Mouse (Mus musculus) lung, embryonic 15.5 days (tissue): Measurements from ENCODE around the gene Akr1a1. TPM values are rescaled to one million over a fixed set of nuclear protein-coding genes. Genes with fewer than 3 reads are reported as not detected.

Source experiments
- ATAC-seq: fragments of 200-750 bp; cut with Nextera tagmentation; 2 replicates; pipeline ENCODE4 v1.8.0; 2017; ENCODE audit warnings: moderate number of reproducible peaks, borderline replicate concordance; ENCODE audit not compliant: low FRiP score, low TSS enrichment; ENCODE audit errors: extremely low read depth
- H3K27ac ChIP-seq: fragments of 300-500 bp; sonication (generic); 2 replicates; pipeline ENCODE4 v1.5.1; 2015; ENCODE audit warnings: moderate library complexity, mild to moderate bottlenecking, inconsistent platforms
- H3K27me3 ChIP-seq: fragments of 300-500 bp; sonication (generic); 2 replicates; pipeline ENCODE4 v1.6.1; 2015; ENCODE audit warnings: inconsistent platforms
- H3K36me3 ChIP-seq: fragments of 300-500 bp; sonication (generic); 2 replicates; pipeline ENCODE4 v1.6.1; 2015; ENCODE audit warnings: inconsistent platforms
- H3K4me1 ChIP-seq: fragments of 300-500 bp; sonication (generic); 2 replicates; pipeline ENCODE4 v1.6.1; 2015; ENCODE audit warnings: inconsistent platforms
- H3K4me2 ChIP-seq: fragments of 300-500 bp; sonication (generic); 2 replicates; pipeline ENCODE4 v1.6.1; 2015; ENCODE audit warnings: inconsistent platforms, mild to moderate bottlenecking, moderate library complexity
- H3K4me3 ChIP-seq: fragments of 300-500 bp; sonication (generic); 2 replicates; pipeline ENCODE4 v1.5.1; 2015; ENCODE audit warnings: mild to moderate bottlenecking, inconsistent platforms
- H3K9ac ChIP-seq: fragments of 300-500 bp; sonication (generic); 2 replicates; pipeline ENCODE4 v1.6.1; 2015; ENCODE audit warnings: inconsistent platforms
- H3K9me3 ChIP-seq: fragments of 300-500 bp; sonication (generic); 2 replicates; pipeline ENCODE4 v1.6.1; 2016; ENCODE audit warnings: inconsistent platforms
- WGBS: fragments of 180-500 bp; shearing (Covaris S2); methylation state at CpG from one replicate; pipeline ENCODE4 v1.1.7; 2015; 5-methylcytosine and 5-hydroxymethylcytosine counted together
- polyA plus RNA-seq: library from polyadenylated mRNA; unstranded; fragments of >200 nt; fragmentation: Nextera tagmentation; extraction: Ambion mirVana; gene quantifications from 2 replicates; pipeline ENCODE4 v1.2.1, GENCODE M21; 2015

Akr1a1 gene
- polyA plus RNA-seq, 1 experiment from 2014 or later, result 820 TPM

DNA sequence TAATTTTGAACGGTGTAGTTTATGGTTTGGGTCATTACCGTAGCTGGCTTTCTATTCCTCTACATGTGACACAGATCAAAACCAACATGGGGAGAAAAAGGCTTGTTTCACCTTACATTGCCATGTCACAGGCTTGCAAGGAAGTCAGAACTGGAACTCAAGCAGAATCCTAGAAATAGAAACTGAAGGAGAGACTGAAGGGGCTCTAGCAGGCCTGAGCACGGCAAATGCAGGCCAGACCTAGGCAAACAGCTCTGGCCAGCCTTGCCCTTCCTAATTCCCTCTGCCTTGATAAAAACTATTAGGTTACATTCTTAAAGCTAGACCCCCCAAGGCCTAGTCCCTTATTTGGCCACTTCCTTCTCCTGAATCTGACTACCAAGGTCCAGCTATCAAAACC, 4.2 kb upstream of the Akr1a1 start:
- no peak overlapping the region for H3K27ac ChIP-seq

DNA sequence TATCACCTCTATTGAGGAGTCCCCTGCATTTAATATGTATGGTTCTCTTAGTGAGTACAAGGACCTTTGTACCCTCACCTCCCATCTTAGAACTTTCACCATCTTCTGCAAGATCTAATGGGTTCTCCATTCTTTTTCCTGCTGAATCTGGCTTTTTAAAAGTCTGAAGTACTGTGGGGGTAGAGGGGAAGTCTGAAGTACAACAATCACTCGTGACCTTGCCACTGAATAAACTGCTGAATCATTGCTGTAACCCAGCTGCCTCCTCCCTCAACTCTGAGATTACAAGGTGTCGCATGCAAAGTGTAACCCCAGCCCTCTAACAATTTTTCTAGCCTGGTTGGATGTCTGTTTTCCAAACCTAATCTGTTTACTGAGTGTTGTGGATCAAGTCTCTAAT, 3.6 kb upstream of the Akr1a1 start:
- Histone ChIP-seq H3K27me3 (no peaks in the 10 kb centered on the region), H3K9me3 (no peaks in the 10 kb centered on the region)
- 37% methylated on average over 2 of the region's 2 CpGs for WGBS

More for the DNA sequence above, 4.2 kb upstream of the Akr1a1 start:
- no peak for ATAC-seq
- Histone ChIP-seq H3K4me2 (no peak overlapping the region), H3K4me3 (no peak overlapping the region), H3K9me3 (no peaks in the 10 kb centered on the region), H3K36me3 (no peaks in the 10 kb centered on the region), H3K4me1 (peaks cover 11% of the 10 kb centered on the region; the same call in 1 of the 2 replicates), H3K9ac (no peak overlapping the region), H3K27me3 (no peaks in the 10 kb centered on the region)
- 55% methylated on average over 3 of the region's 3 CpGs for WGBS

DNA sequence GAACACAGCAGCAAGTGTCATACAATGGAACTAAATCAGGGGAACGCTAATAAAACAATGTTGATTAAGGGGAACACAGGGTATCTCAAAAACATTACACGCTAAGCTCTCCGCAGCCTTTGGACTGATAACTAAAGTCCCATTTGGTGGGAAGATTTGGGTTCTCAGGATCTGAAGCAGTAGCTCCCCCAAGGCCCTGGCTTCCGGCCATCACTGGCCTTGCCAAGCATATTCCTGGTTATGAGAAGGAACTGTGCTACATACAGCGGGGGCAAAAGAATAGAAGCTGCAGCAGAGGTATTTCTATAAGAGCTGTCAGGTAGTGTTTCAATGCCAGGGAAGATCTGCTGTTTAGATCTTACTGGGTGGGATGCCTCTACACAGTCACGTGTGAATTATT, 1.7 kb upstream of the Akr1a1 start:
- Histone ChIP-seq H3K4me3 (no peak overlapping the region), H3K9ac (no peak overlapping the region), H3K27ac (no peak overlapping the region), H3K9me3 (no peaks in the 10 kb centered on the region), H3K27me3 (no peaks in the 10 kb centered on the region), H3K4me2 (no peak overlapping the region), H3K36me3 (peaks cover 8% of the 10 kb centered on the region; the same call in 1 of the 2 replicates), H3K4me1 (peaks cover 17% of the 10 kb centered on the region)
- ATAC-seq, result no peak
- 75% methylated on average over 6 of the region's 6 CpGs for WGBS

More for the DNA sequence above, 3.6 kb upstream of the Akr1a1 start:
- Histone ChIP-seq H3K36me3 (no peaks in the 10 kb centered on the region), H3K9ac (no peak overlapping the region), H3K4me1 (peaks cover 13% of the 10 kb centered on the region), H3K4me2 (no peak overlapping the region), H3K4me3 (no peak overlapping the region), H3K27ac (no peak overlapping the region)
- ATAC-seq, result no peak

DNA sequence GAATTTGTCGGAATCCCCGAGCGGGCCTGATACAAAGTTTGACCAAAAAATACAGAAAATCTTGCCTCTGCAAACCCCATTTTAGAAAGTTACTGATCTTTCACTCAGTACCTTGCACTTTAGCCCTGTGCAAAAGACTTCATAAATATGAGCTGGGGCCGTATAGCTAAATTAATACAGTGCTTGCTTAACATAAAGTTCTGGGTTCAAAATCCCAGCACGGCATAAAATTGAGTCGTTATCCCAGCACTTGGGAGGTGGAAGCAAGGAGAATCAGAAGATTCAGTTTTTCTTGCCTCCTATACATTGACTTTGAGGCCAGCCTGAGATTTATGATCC, 286 bp upstream of the Akr1a1 start:
- peak; percentile 8; the same call in 1 of the 2 replicates for ATAC-seq
- Histone ChIP-seq H3K27ac (no peak overlapping the region), H3K36me3 (peaks cover 19% of the 10 kb centered on the region; the same call in 1 of the 2 replicates), H3K4me1 (peaks cover 20% of the 10 kb centered on the region), H3K9me3 (no peaks in the 10 kb centered on the region), H3K4me2 (peak overlapping the region; percentile 61), H3K4me3 (peak overlapping the region; percentile 90), H3K27me3 (no peaks in the 10 kb centered on the region), H3K9ac (peak overlapping the region; percentile 96)
- WGBS, result 9% methylated on average over 6 of the region's 6 CpGs

DNA sequence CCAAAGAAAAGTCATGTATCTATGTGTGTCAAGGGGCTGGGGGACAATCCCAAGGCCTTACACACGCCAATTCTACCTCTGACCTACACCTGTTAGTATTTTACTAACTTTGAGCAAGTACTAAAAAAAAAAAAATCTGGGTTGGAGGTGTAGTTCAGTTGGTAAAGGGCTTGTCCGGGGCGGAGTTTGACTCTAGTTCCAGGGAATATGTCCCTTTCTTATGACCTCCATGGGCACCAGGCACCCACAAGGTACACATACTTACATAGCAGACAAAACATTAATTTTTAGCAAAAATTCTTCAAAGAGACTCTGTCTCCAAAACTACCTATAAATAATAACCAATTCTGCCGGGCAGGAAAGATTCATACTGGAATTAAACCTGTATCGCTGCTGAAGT, 1.1 kb downstream of the Akr1a1 start:
- peaks cover 23% of the 10 kb centered on the region for H3K4me1 ChIP-seq
- peaks cover 25% of the 10 kb centered on the region; the same call in 1 of the 2 replicates for H3K36me3 ChIP-seq
- H3K4me3 ChIP-seq, result peak overlapping the region; percentile 90
- no peaks in the 10 kb centered on the region for H3K9me3 ChIP-seq
- peak overlapping the region; percentile 61 for H3K4me2 ChIP-seq
- peak overlapping the region; percentile 94 for H3K27ac ChIP-seq
- no peak for ATAC-seq
- no peaks in the 10 kb centered on the region for H3K27me3 ChIP-seq
- WGBS, result 24% methylated on average over 5 of the region's 5 CpGs
- peak overlapping the region; percentile 96 for H3K9ac ChIP-seq

DNA sequence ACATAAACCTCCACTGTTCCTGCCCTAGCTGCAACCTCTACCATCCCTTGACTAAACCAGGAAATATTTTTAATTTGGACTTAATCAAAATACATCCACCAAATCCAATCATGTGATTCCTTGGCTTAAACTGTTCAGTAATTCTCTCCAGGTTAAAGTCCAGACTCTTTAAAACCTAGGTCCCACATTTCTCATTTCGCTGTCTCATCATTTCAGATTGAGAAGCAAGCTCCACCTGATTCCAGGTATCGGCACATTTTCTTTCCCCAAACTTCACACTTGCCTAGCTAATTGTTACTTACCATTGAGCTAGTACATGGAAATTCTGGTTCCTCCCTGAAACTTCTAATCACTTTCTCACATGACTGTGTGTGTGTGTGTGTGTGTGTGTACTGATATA, 2.1 kb downstream of the Akr1a1 start:
- H3K9ac ChIP-seq, result no peak overlapping the region
- H3K4me3 ChIP-seq, result no peak overlapping the region; the same call in 1 of the 2 replicates
- peak overlapping the region; percentile 61 for H3K4me2 ChIP-seq
- H3K27me3 ChIP-seq, result no peaks in the 10 kb centered on the region
- 98% methylated on average over 2 of the region's 2 CpGs for WGBS
- H3K36me3 ChIP-seq, result peaks cover 33% of the 10 kb centered on the region
- no peaks in the 10 kb centered on the region for H3K9me3 ChIP-seq
- no peak overlapping the region for H3K27ac ChIP-seq
- peaks cover 24% of the 10 kb centered on the region for H3K4me1 ChIP-seq
- ATAC-seq, result no peak

DNA sequence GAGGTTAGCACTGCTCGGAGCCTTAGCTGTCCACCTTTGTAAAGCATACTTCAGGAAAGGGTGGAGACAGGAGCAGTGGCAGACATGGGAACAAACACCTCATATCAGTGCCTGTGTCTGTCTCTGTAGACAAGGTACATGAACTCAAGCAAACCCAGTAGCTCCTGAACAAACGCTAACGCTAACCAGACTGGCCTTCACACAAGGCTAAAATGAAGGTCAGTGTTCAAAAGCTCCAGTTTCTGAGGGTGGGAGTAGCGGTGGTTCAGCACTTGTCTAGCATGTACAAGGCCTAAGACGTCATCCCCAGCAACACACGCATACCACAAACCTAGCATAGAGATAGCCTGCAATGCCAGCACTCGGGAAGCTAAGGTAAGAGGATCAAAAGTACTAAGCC, 5.9 kb downstream of the Akr1a1 start:
- H3K4me3 ChIP-seq, result no peak overlapping the region
- H3K9me3 ChIP-seq, result no peaks in the 10 kb centered on the region
- H3K4me1 ChIP-seq, result peaks cover 24% of the 10 kb centered on the region
- H3K36me3 ChIP-seq, result peaks cover 62% of the 10 kb centered on the region
- 79% methylated on average over 7 of the region's 7 CpGs for WGBS
- H3K27ac ChIP-seq, result no peak overlapping the region
- ATAC-seq, result no peak
- H3K9ac ChIP-seq, result no peak overlapping the region
- H3K27me3 ChIP-seq, result no peaks in the 10 kb centered on the region
- H3K4me2 ChIP-seq, result no peak overlapping the region

DNA sequence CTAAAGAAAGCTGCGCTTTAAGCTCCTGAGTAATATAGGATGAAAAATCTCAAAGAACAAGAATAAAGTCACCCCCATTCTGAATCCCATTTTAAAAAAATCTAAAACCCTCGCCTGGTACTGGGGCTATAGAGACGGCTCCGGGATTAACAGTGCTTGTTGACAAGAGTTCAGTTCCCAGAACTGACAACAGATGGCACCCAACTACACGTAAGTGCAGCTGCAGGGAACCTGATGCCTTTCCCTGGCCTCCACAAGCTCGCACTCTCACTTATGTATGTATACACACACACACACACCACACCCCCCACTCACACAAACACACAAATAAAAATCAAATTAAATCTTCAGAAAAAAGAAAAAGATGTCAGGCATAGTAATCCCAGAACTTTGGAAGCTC, 7.2 kb downstream of the Akr1a1 start:
- ATAC-seq, result no peak
- no peak overlapping the region for H3K4me3 ChIP-seq

DNA sequence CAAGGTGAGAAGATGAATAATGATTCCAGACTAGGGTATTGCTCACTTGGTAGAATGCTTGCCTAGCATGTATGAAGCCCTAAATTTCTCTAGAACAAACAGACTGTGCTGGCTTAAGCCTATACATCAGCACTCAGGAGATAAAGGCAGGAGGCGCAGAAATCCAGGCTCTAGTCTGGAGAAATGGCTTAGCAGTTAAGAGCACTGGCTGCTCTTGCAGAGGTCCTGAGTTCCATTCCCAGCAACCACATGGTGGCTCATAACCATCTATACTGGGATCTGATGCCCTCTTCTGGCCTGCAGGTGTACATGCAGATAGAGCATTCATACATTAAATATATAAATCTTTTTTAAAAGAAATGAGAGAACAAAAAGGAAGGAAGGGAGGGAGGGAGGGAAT, 9.4 kb downstream of the Akr1a1 start:
- Histone ChIP-seq H3K9ac (no peak overlapping the region), H3K4me2 (no peak overlapping the region), H3K4me1 (0 out of 2 replicates have a peak, but pooled peaks cover 4% of the 10 kb centered on the region), H3K27ac (no peak overlapping the region), H3K36me3 (peaks cover 76% of the 10 kb centered on the region), H3K27me3 (no peaks in the 10 kb centered on the region), H3K4me3 (no peak overlapping the region), H3K9me3 (no peaks in the 10 kb centered on the region)
- WGBS, result 93% methylated on average over 1 of the region's 1 CpGs
- ATAC-seq, result no peak

More for the DNA sequence above, 7.2 kb downstream of the Akr1a1 start:
- Histone ChIP-seq H3K9me3 (no peaks in the 10 kb centered on the region), H3K4me1 (peaks cover 14% of the 10 kb centered on the region; the same call in 1 of the 2 replicates), H3K9ac (no peak overlapping the region), H3K27me3 (no peaks in the 10 kb centered on the region), H3K27ac (no peak overlapping the region), H3K36me3 (peaks cover 70% of the 10 kb centered on the region), H3K4me2 (no peak overlapping the region)
- 55% methylated on average over 6 of the region's 6 CpGs for WGBS

DNA sequence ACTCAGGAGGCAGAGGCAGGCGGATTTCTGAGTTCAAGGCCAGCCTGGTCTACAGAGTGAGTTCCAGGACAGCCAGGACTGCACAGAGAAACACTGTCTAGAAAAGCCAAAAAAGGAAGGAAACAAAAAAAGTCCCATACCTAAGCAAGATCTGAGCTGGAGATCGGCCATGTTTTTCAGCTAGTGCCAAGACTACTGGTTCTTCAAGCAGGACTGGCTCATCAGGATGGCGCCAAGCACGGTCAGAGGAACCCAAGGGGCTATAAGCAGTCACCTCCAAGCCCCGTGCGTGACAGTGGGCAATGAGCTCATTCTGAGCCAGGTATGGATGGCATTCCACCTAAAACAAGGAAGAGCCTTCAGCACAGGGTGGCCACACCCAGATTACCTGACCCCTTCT, 12.7 kb downstream of the Akr1a1 start:
- Histone ChIP-seq H3K27ac (no peak overlapping the region), H3K27me3 (no peaks in the 10 kb centered on the region), H3K4me3 (no peak overlapping the region), H3K4me2 (no peak overlapping the region), H3K9me3 (no peaks in the 10 kb centered on the region), H3K9ac (no peak overlapping the region), H3K36me3 (peaks cover 90% of the 10 kb centered on the region), H3K4me1 (no peaks in the 10 kb centered on the region)
- WGBS, result 93% methylated on average over 6 of the region's 6 CpGs
- no peak for ATAC-seq

DNA sequence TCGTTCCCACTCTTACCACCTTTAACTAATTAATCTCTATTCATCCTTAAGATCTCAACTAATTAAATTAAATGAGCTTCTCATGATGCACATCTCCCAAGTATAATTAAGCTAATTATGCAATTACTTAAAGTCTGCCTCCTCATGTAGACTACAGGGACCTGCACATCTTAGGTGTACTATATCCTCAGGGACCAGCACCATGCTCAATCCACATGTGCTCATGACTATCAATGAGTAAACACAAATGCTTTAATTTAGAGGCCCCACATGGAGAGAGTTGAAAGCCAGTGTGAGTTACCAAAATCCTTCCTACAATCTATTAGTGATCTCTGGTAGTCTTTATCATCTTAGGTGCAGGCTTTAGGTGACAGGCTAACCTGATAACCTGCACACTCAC, 16.3 kb downstream of the Akr1a1 start:
- 85% methylated on average over 1 of the region's 1 CpGs for WGBS

DNA sequence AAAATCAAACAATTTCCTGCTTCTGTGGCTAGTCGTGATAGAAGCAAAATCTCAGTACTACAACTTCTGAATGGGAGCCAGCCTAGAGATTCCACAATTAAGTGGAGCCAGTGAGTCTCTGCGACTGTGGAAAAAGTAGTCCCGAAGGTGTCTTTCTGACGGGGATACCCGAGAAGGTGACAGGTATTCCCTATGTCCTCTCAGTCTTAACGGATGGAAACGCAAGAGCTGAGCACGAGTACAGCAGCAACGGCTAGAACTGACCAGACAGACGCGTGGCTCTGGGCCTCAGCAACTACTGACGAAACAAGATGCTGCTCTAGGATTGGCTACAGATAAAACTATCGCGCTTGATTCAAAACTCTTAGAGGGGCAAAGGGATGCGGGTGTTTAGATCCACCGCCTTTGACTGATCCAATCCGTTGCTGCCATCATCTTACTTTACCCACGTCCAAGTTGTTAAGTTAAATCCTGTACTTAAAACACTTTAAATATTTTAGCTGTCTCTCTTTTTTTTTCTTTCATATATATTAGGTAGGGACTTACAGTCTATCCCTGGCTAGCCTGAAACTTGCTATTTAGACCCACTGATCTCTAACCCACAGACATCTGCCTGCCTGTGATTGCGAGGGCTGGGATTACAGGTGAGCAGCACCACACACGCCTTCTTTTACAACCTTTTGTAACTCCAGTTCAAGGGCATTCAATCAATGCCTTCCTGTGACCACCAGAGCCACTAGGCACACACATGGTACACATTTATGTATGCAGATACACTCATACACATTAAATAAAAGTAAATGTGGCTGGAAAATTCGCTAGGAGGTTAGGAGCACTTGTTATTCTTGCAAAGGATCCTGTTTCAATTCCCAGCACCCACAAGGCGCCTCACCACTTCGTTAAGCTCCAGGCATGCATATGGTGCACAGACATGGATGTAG, 23.5 kb downstream of the Akr1a1 start, which contains the start of gene Nasp:
Nasp (minus strand) TSS at position 220 of the 941 bp plus-strand sequence.
- 7% methylated on average over 23 of the region's 23 CpGs for WGBS
- Histone ChIP-seq H3K36me3 (peaks cover 5% of the 10 kb centered on the region; the same call in 1 of the 2 replicates), H3K27ac (peak within 1 kb of the TSS; percentile 97), H3K4me3 (peak within 1 kb of the TSS; percentile 99), H3K9ac (peak within 1 kb of the TSS; percentile 91), H3K4me1 (peaks cover 20% of the 10 kb centered on the region), H3K9me3 (no peaks in the 10 kb centered on the region), H3K4me2 (peak within 1 kb of the TSS; percentile 73), H3K27me3 (no peaks in the 10 kb centered on the region)
- ATAC-seq, result peak; percentile 89

More for the DNA sequence above, 16.3 kb downstream of the Akr1a1 start:
- Histone ChIP-seq H3K4me1 (no peaks in the 10 kb centered on the region), H3K9ac (no peak overlapping the region), H3K36me3 (peaks cover 68% of the 10 kb centered on the region), H3K27ac (no peak overlapping the region), H3K4me2 (no peak overlapping the region), H3K4me3 (no peak overlapping the region), H3K9me3 (no peaks in the 10 kb centered on the region), H3K27me3 (no peaks in the 10 kb centered on the region)
- no peak for ATAC-seq
